Mouse (Mus musculus) spleen, adult 2 months (tissue): ENCODE data around the gene 2810459M11Rik.

Experiments used
- CTCF ChIP-seq: fragments of 200-500 bp; IDR thresholded peaks from 2 replicates; pipeline ENCODE4 v1.5.1; 2011; ENCODE audit warnings: mild to moderate bottlenecking, inconsistent platforms; ENCODE audit not compliant: insufficient read depth, insufficient read length, insufficient replicate concordance; ENCODE audit errors: extremely low read depth
- POLR2A ChIP-seq: fragments of 200-500 bp; IDR thresholded peaks from 2 replicates; pipeline ENCODE4 v1.6.1; 2011; ENCODE audit warnings: low read depth, low read length, inconsistent platforms

DNA sequence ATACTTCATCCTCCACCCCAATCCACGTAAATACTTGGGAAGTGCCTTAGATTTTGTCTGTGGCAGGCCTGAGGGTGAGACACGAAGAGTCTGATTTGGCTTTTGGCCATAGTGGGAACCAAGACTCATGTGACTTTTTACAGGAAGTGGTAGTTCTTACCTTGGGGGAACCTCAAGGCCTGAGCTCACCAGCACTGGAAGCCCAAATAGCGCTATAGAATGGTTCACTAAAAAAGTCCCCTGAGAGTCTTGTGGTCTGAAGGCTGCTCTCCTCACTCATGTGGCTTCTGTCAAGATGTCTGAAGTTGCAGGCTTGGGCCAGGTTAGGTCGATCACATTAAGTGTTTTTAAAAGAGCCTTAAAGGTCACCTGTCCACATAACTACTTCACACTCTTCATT, 47.7 kb upstream of the 2810459M11Rik start:
- TF ChIP-seq CTCF (no peak), POLR2A (no peak)
